Mouse (Mus musculus) MEL (cell line): ENCODE measurements around the gene Chmp3.

ENCODE experiments used
- CTCF ChIP-seq, 3 experiments: IDR thresholded peaks in 2 of 3; conservative IDR thresholded peaks in 1 of 3; 2 replicates each; pipeline ENCODE4 v1.5.1; 2011 to 2012; ENCODE audit warnings: low read length in 3 of 3, low read depth in 2 of 3, mild to moderate bottlenecking in 2 of 3, improper control_type of control experiment in 1 of 3, inconsistent platforms in 1 of 3, mixed read lengths in 1 of 3, moderate library complexity in 1 of 3; ENCODE audit not compliant: control insufficient read depth in 1 of 3, insufficient read depth in 1 of 3, poor library complexity in 1 of 3, severe bottlenecking in 1 of 3
- EP300 ChIP-seq, 2 experiments: IDR thresholded peaks; 2 replicates each; pipeline ENCODE4 v1.6.1; 2011; ENCODE audit warnings: improper control_type of control experiment in 2 of 2, low read length in 2 of 2, low read depth in 1 of 2, mild to moderate bottlenecking in 1 of 2
- GABPA ChIP-seq: IDR thresholded peaks from 2 replicates; pipeline ENCODE4 v1.6.1; 2012; ENCODE audit warnings: low read depth, mild to moderate bottlenecking, inconsistent platforms, low read length, improper control_type of control experiment, moderate library complexity
- MAFK ChIP-seq: IDR thresholded peaks from 2 replicates; pipeline ENCODE4 v1.6.1; 2011; ENCODE audit warnings: low read depth, mild to moderate bottlenecking, low read length, improper control_type of control experiment, borderline replicate concordance
- POLR2A ChIP-seq, 2 experiments: IDR thresholded peaks; 2 replicates each; pipeline ENCODE4 v1.6.1; 2011 to 2012; ENCODE audit warnings: low read length in 2 of 2, mild to moderate bottlenecking in 2 of 2, control low read depth in 1 of 2, improper control_type of control experiment in 1 of 2, low read depth in 1 of 2, moderate library complexity in 1 of 2; ENCODE audit not compliant: control insufficient read depth in 1 of 2, insufficient read depth in 1 of 2, poor library complexity in 1 of 2
- POLR2AphosphoS2 ChIP-seq: IDR thresholded peaks from 2 replicates; pipeline ENCODE4 v1.6.1; 2011; ENCODE audit warnings: low read length, improper control_type of control experiment
- RAD21 ChIP-seq: IDR thresholded peaks from 2 replicates; pipeline ENCODE4 v1.6.1; 2011; ENCODE audit warnings: mild to moderate bottlenecking, low read depth, low read length, improper control_type of control experiment
- TCF12 ChIP-seq: IDR thresholded peaks from 2 replicates; pipeline ENCODE4 v1.6.1; 2014; ENCODE audit warnings: low read depth, mild to moderate bottlenecking, inconsistent platforms, low read length, improper control_type of control experiment, moderate library complexity
- USF1 ChIP-seq: IDR thresholded peaks from 2 replicates; pipeline ENCODE4 v1.6.1; 2014; ENCODE audit warnings: low read depth, mild to moderate bottlenecking, inconsistent platforms, low read length, improper control_type of control experiment, moderate library complexity
- ZKSCAN1 ChIP-seq: IDR thresholded peaks from 2 replicates; pipeline ENCODE4 v1.6.1; 2012; ENCODE audit warnings: low read depth, mild to moderate bottlenecking, inconsistent platforms, low read length, improper control_type of control experiment, moderate library complexity

DNA sequence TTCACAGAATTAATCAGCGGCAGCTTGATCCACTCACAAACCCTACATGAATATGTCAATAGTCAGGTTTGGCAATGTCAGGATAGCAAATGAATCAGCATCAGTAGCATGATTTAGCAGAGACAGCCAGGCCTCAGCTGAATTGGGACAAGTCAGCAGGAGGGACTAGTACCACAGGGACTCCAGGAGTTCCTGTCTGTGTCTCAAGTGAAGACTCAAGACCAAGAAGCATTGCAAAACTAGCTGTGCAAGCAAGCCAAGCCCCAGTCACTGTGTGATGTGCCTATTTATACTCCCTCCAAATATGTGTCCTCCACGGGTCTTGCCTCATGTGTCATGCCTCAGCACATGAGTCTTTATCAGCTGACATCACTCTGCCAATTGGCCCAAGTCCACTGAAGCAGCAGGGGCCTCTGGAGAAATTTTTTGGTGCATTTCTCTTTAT lies 11.9 kb downstream of the Chmp3 start:
- no peak for TF ChIP-seq POLR2A (IDR thresholded peaks at IDR 0.05; ENCODE audit: control insufficient read depth in 1 of 2, insufficient read depth in 1 of 2, low read depth in 1 of 2, low read length in 2 of 2, poor library complexity in 1 of 2)
- no peak for TF ChIP-seq CTCF (IDR thresholded peaks at IDR 0.05 in 2 of 3, conservative IDR thresholded peaks at IDR 0.05 in 1 of 3; ENCODE audit: control insufficient read depth in 1 of 3, insufficient read depth in 1 of 3, low read depth in 2 of 3, low read length in 3 of 3, poor library complexity in 1 of 3, severe bottlenecking in 1 of 3)
- no peak for TF ChIP-seq ZKSCAN1
- TF ChIP-seq EP300 (IDR thresholded peaks at IDR 0.05; ENCODE audit: low read depth in 1 of 2, low read length in 2 of 2) = no peak
- no peak for TF ChIP-seq MAFK
- TF ChIP-seq POLR2AphosphoS2 = no peak
- no peak for TF ChIP-seq GABPA
- no peak for TF ChIP-seq USF1
- TF ChIP-seq TCF12 = no peak
- TF ChIP-seq RAD21 = no peak
